Comparison of ENCODE assay signal across 23 mouse cellular contexts in genomic region chr7:83838525-83839224, GRCm38 (mm10). TPM values are rescaled to one million over a fixed set of nuclear protein-coding genes. Genes with fewer than 3 reads are reported as not detected.
A peak's percentile ranks its signal among the peaks of the same experiment; 100 is the strongest.
DNase-seq lines count a peak whose midpoint lies in the region; ATAC-seq and TF ChIP-seq lines count a peak whose summit lies in the region.
"Had no signal": no experiment of that assay in that cellular context is flagged by ENCODE, and none has a peak within 500 bp of the region (broad histone marks: within the 10 kb centered on the region; RNA-seq: fewer than 3 reads in every experiment).

No protein-coding gene starts in this region.

- TF ChIP-seq EP300 in stomach, postnatal 0 days (optimal IDR thresholded peaks at IDR 0.05) = no peak

- H3K9ac ChIP-seq in forebrain, postnatal 0 days = no peak overlapping the region
- H3K9ac ChIP-seq in stomach, postnatal 0 days (ENCODE audit: low read length) = no peak overlapping the region
- H3K9ac ChIP-seq: embryonic facial prominence, embryonic 15.5 days; forebrain, embryonic 12.5 days; heart, embryonic 12.5 days; hindbrain, embryonic 15.5 days had no signal

- TF ChIP-seq POLR2A in embryonic fibroblast, embryonic 13.5 days (IDR thresholded peaks at IDR 0.05; ENCODE audit: low read depth, low read length) = no peak

- 0 out of 2 replicates have a peak overlapping the region, but pooled peaks have one; percentile 15 for H3K27ac ChIP-seq in forebrain, postnatal 0 days (ENCODE audit: low read depth, low read length)
- no peak overlapping the region for H3K27ac ChIP-seq in forebrain, embryonic 10.5 days
- H3K27ac ChIP-seq in embryonic fibroblast, embryonic 13.5 days (ENCODE audit: insufficient read depth, low read length) = peak overlapping the region; percentile 6; the same call in 1 of the 2 replicates
- H3K27ac ChIP-seq in stomach, postnatal 0 days (replicated peaks) = no peak overlapping the region
- H3K27ac ChIP-seq: embryonic facial prominence, embryonic 15.5 days; forebrain, embryonic 12.5 days; heart, adult 2 months; hindbrain, embryonic 10.5 days; hindbrain, embryonic 15.5 days had no signal

- DNase-seq in forebrain, postnatal 0 days = no peak
- DNase-seq in forebrain, embryonic 10.5 days (ENCODE audit: extremely low spot score, low spot score) = no peak
- peak; percentile 17 for DNase-seq in lung, postnatal 10 days
- no peak for DNase-seq in lung, postnatal 25 days (ENCODE audit: low spot score)
- DNase-seq in stomach, postnatal 0 days (ENCODE audit: low spot score) = no peak
- DNase-seq in neural tube, embryonic 10.5 days (ENCODE audit: extremely low spot score, low spot score) = no peak
- DNase-seq: adrenal gland, postnatal 14 days; cerebellum, adult 8-10 months; cerebellum, postnatal 14 days; embryo, embryonic 11 days; gastrocnemius, postnatal 10 days; heart, adult 2 months had no signal

- no peaks in the 10 kb centered on the region for H3K9me3 ChIP-seq in forebrain, postnatal 0 days (ENCODE audit: low read length)
- H3K9me3 ChIP-seq in forebrain, embryonic 10.5 days = no peaks in the 10 kb centered on the region
- no peaks in the 10 kb centered on the region for H3K9me3 ChIP-seq in stomach, postnatal 0 days (ENCODE audit: control insufficient read depth, low read length)
- H3K9me3 ChIP-seq: embryonic facial prominence, embryonic 15.5 days; forebrain, embryonic 12.5 days; heart, embryonic 12.5 days; hindbrain, embryonic 10.5 days; hindbrain, embryonic 15.5 days had no signal

- H3K4me3 ChIP-seq in forebrain, postnatal 0 days (ENCODE audit: low read depth, low read length) = no peak overlapping the region
- H3K4me3 ChIP-seq in forebrain, embryonic 10.5 days = no peak overlapping the region
- no peak overlapping the region for H3K4me3 ChIP-seq in embryonic fibroblast, embryonic 13.5 days (ENCODE audit: insufficient read depth, low read length)
- H3K4me3 ChIP-seq in stomach, postnatal 0 days (ENCODE audit: low read depth, low read length) = no peak overlapping the region
- H3K4me3 ChIP-seq: embryonic facial prominence, embryonic 15.5 days; forebrain, embryonic 12.5 days; heart, adult 2 months; heart, embryonic 12.5 days; hindbrain, embryonic 10.5 days; hindbrain, embryonic 15.5 days had no signal

- no peaks in the 10 kb centered on the region for H3K36me3 ChIP-seq in forebrain, postnatal 0 days (ENCODE audit: insufficient read depth)
- H3K36me3 ChIP-seq in forebrain, embryonic 10.5 days (replicated peaks) = no peaks in the 10 kb centered on the region
- no peaks in the 10 kb centered on the region for H3K36me3 ChIP-seq in stomach, postnatal 0 days (ENCODE audit: control insufficient read depth, insufficient read depth, low read length)
- H3K36me3 ChIP-seq: embryonic facial prominence, embryonic 15.5 days; forebrain, embryonic 12.5 days; heart, embryonic 12.5 days; hindbrain, embryonic 10.5 days; hindbrain, embryonic 15.5 days had no signal

- no peak overlapping the region for H3K4me2 ChIP-seq in forebrain, postnatal 0 days (ENCODE audit: low read depth)
- H3K4me2 ChIP-seq in stomach, postnatal 0 days (replicated peaks; ENCODE audit: low read depth) = no peak overlapping the region
- H3K4me2 ChIP-seq: embryonic facial prominence, embryonic 15.5 days; forebrain, embryonic 12.5 days; heart, embryonic 12.5 days; hindbrain, embryonic 15.5 days had no signal

- 77% methylated on average over 5 of the region's 5 CpGs for WGBS in forebrain, postnatal 0 days
- 81% methylated on average over 5 of the region's 5 CpGs for WGBS in forebrain, embryonic 10.5 days
- WGBS in stomach, postnatal 0 days = 63% methylated on average over 5 of the region's 5 CpGs

- H3K27me3 ChIP-seq in forebrain, postnatal 0 days (ENCODE audit: insufficient read depth, low read length) = no peaks in the 10 kb centered on the region; the same call in 1 of the 2 replicates
- no peaks in the 10 kb centered on the region for H3K27me3 ChIP-seq in forebrain, embryonic 10.5 days (ENCODE audit: poor library complexity, severe bottlenecking)
- H3K27me3 ChIP-seq in stomach, postnatal 0 days (ENCODE audit: control insufficient read depth, insufficient read depth, low read length) = no peaks in the 10 kb centered on the region
- H3K27me3 ChIP-seq: CH12.LX; embryonic facial prominence, embryonic 15.5 days; forebrain, embryonic 12.5 days; heart, embryonic 12.5 days; hindbrain, embryonic 15.5 days had no signal

- TF ChIP-seq CTCF in forebrain, postnatal 0 days (IDR thresholded peaks at IDR 0.05; ENCODE audit: low read depth) = no peak
- TF ChIP-seq CTCF in embryonic fibroblast, embryonic 13.5 days (IDR thresholded peaks at IDR 0.05; ENCODE audit: borderline replicate concordance, insufficient read depth, low read length) = no peak
- TF ChIP-seq CTCF in stomach, postnatal 0 days (IDR thresholded peaks at IDR 0.05; ENCODE audit: low read depth) = no peak

- no peaks in the 10 kb centered on the region for H3K4me1 ChIP-seq in forebrain, postnatal 0 days (ENCODE audit: insufficient read depth)
- H3K4me1 ChIP-seq in forebrain, embryonic 10.5 days = peaks cover 5% of the 10 kb centered on the region; the same call in 1 of the 2 replicates
- H3K4me1 ChIP-seq in embryonic fibroblast, embryonic 13.5 days (ENCODE audit: control insufficient read depth, insufficient read depth, low read length) = no peaks in the 10 kb centered on the region
- no peaks in the 10 kb centered on the region for H3K4me1 ChIP-seq in stomach, postnatal 0 days (replicated peaks; ENCODE audit: control insufficient read depth, insufficient read depth)
- H3K4me1 ChIP-seq: embryonic facial prominence, embryonic 15.5 days; forebrain, embryonic 12.5 days; hindbrain, embryonic 15.5 days had no signal

- 0 out of 2 replicates have a peak, but pooled peaks have one; percentile 29 for ATAC-seq in forebrain, postnatal 0 days
- ATAC-seq in stomach, postnatal 0 days (ENCODE audit: low FRiP score, low TSS enrichment) = no peak
- ATAC-seq: intestine, postnatal 0 days had no signal

RNA-seq across cellular contexts. Expression of gene Cfap161, which starts 44.0 kb away (rescaled TPM):
- 2.3 and 2.7 TPM in 2 replicates for total RNA-seq in forebrain, postnatal 0 days (2014; rRNA removed)
- polyA plus RNA-seq in forebrain, postnatal 0 days (2015; fragmentation: Nextera tagmentation; extraction: Ambion mirVana) = 2.9 and 3.9 TPM in 2 replicates
- 0.12 TPM in 1 of 2 replicates, not detected in the other for polyA plus RNA-seq in forebrain, embryonic 10.5 days (2016; fragmentation: Nextera tagmentation; extraction: Ambion mirVana)
- not detected in 2 replicates for polyA plus RNA-seq in embryonic fibroblast, embryonic 13.5 days (2011; ENCODE audit: insufficient read length, low read depth, missing spikeins)
- polyA plus RNA-seq in stomach, postnatal 0 days (2015; fragmentation: Nextera tagmentation; extraction: Ambion mirVana) = 0.05 and 0.13 TPM in 2 replicates
- total RNA-seq: adrenal gland, postnatal 14 days; common myeloid progenitor, adult 5-6 weeks; gastrocnemius, postnatal 10 days; gastrocnemius, postnatal 4 days; heart, adult 2 months; heart, postnatal 25 days had no signal
- polyA plus RNA-seq: intestine, postnatal 0 days had no signal

RNA-seq across cellular contexts. Expression of gene Tlnrd1, which starts 45.4 kb away (rescaled TPM):
- 35.3 and 38.0 TPM in 2 replicates for total RNA-seq in forebrain, postnatal 0 days (2014; rRNA removed)
- polyA plus RNA-seq in forebrain, postnatal 0 days (2015; fragmentation: Nextera tagmentation; extraction: Ambion mirVana) = 9.8 and 10.8 TPM in 2 replicates
- polyA plus RNA-seq in forebrain, embryonic 10.5 days (2016; fragmentation: Nextera tagmentation; extraction: Ambion mirVana) = 7.6 and 8.4 TPM in 2 replicates
- polyA plus RNA-seq in embryonic fibroblast, embryonic 13.5 days (2011; ENCODE audit: insufficient read length, low read depth, missing spikeins) = 12.4 and 14.1 TPM in 2 replicates
- 8.5 and 10.8 TPM in 2 replicates for polyA plus RNA-seq in stomach, postnatal 0 days (2015; fragmentation: Nextera tagmentation; extraction: Ambion mirVana)

RNA-seq across cellular contexts. Expression of gene Mesd, which starts 45.6 kb away (rescaled TPM):
- 30.1 and 32.1 TPM in 2 replicates for total RNA-seq in forebrain, postnatal 0 days (2014; rRNA removed)
- 63.9 and 76.9 TPM in 2 replicates for polyA plus RNA-seq in forebrain, postnatal 0 days (2015; fragmentation: Nextera tagmentation; extraction: Ambion mirVana)
- 102 and 106 TPM in 2 replicates for polyA plus RNA-seq in forebrain, embryonic 10.5 days (2016; fragmentation: Nextera tagmentation; extraction: Ambion mirVana)
- polyA plus RNA-seq in embryonic fibroblast, embryonic 13.5 days (2011; ENCODE audit: insufficient read length, low read depth, missing spikeins) = 93.1 and 93.7 TPM in 2 replicates
- polyA plus RNA-seq in stomach, postnatal 0 days (2015; fragmentation: Nextera tagmentation; extraction: Ambion mirVana) = 54.7 and 62.9 TPM in 2 replicates

Comparison
In these comparisons a context has a peak if more than half of its experiments do, and no peak if none do; other contexts are left out.
1. H3K27ac ChIP-seq: peak in forebrain, postnatal 0 days (single experiment) and embryonic fibroblast, embryonic 13.5 days (single experiment); none in forebrain, embryonic 10.5 days (single experiment) and stomach, postnatal 0 days (single experiment).